Mouse (Mus musculus) brain, embryonic 14.5 days (tissue): ENCODE results near the gene Pold3.

Experiments used
- CTCF ChIP-seq: fragments of 200-500 bp; IDR thresholded peaks from 2 replicates; pipeline ENCODE4 v1.5.1; 2012; ENCODE audit warnings: inconsistent platforms, mild to moderate bottlenecking, moderate library complexity, borderline replicate concordance; ENCODE audit not compliant: insufficient read depth, insufficient read length; ENCODE audit errors: extremely low read depth
- POLR2A ChIP-seq: fragments of 200-500 bp; IDR thresholded peaks from 2 replicates; pipeline ENCODE4 v1.6.1; 2012; ENCODE audit warnings: mild to moderate bottlenecking, inconsistent platforms, borderline replicate concordance; ENCODE audit not compliant: poor library complexity, insufficient read depth, insufficient read length, severe bottlenecking; ENCODE audit errors: extremely low read depth

- TF ChIP-seq POLR2A (no peak), CTCF (no peak)
Observed at GRCm38 (mm10) chr7:100170756-100171155, 49.4 kb upstream of the Pold3 start.
